Mouse (Mus musculus) hindbrain, postnatal 0 days (tissue): Measurements from ENCODE around the gene Pnkp. TPM values are rescaled to one million over a fixed set of nuclear protein-coding genes. Genes with fewer than 3 reads are reported as not detected.

Experiments
- ATAC-seq: fragments of 200-750 bp; cut with Nextera tagmentation; 2 replicates; pipeline ENCODE4 v1.8.0; 2017; ENCODE audit warnings: mild to moderate bottlenecking, moderate TSS enrichment, moderate library complexity
- DNase-seq: peaks from one replicate; pipeline ENCODE4 v3.0.0-alpha.2; 2015; ENCODE audit warnings: low spot score
- H3K27ac ChIP-seq: fragments of 300-500 bp; sonication (generic); 2 replicates; pipeline ENCODE4 v1.5.1; 2014; ENCODE audit warnings: mild to moderate bottlenecking
- H3K27me3 ChIP-seq: fragments of 300-500 bp; sonication (generic); 2 replicates; pipeline ENCODE4 v1.6.1; 2014; ENCODE audit warnings: low read length, mixed read lengths; ENCODE audit not compliant: insufficient read depth
- H3K36me3 ChIP-seq: fragments of 300-500 bp; sonication (generic); 2 replicates; pipeline ENCODE4 v1.6.1; 2014; ENCODE audit warnings: low read length, mixed read lengths; ENCODE audit not compliant: insufficient read depth
- H3K4me1 ChIP-seq: fragments of 300-500 bp; sonication (generic); 2 replicates; pipeline ENCODE4 v1.6.1; 2014; ENCODE audit warnings: antibody characterized with exemption, low read length, mixed read lengths; ENCODE audit not compliant: insufficient read depth
- H3K4me2 ChIP-seq: fragments of 300-500 bp; sonication (generic); 2 replicates; pipeline ENCODE4 v1.6.1; 2014; ENCODE audit warnings: low read depth, mild to moderate bottlenecking, low read length, moderate library complexity, mixed read lengths
- H3K4me3 ChIP-seq: fragments of 300-500 bp; sonication (generic); 2 replicates; pipeline ENCODE4 v1.5.1; 2014; ENCODE audit warnings: low read length
- H3K9ac ChIP-seq: fragments of 300-500 bp; sonication (generic); replicated peaks from 2 replicates; pipeline ENCODE4 v1.6.1; 2014; ENCODE audit warnings: mild to moderate bottlenecking, low read length, moderate library complexity, mixed read lengths
- H3K9me3 ChIP-seq: fragments of 300-500 bp; sonication (generic); 2 replicates; pipeline ENCODE4 v1.6.1; 2016; ENCODE audit warnings: low read length, mixed read lengths
- CTCF ChIP-seq: IDR thresholded peaks from 2 replicates; pipeline ENCODE4 v1.5.1; 2016; ENCODE audit warnings: antibody characterized with exemption, control low read depth, low read depth
- WGBS: fragments of 180-500 bp; shearing (Covaris S2); extraction: QIAGEN DNeasy Blood & Tissue Kit; methylation state at CpG from one replicate; pipeline ENCODE4 v1.1.7; 2014; 5-methylcytosine and 5-hydroxymethylcytosine counted together
- polyA plus RNA-seq: library from polyadenylated mRNA; unstranded; fragments of >200 nt; fragmentation: Nextera tagmentation; extraction: Ambion mirVana; gene quantifications from 2 replicates; pipeline ENCODE4 v1.2.1, GENCODE M21; 2015
- total RNA-seq: library from RNA; depleted of rRNA; stranded (reverse); fragments of >200 nt; gene quantifications from 2 replicates; pipeline ENCODE4 v1.2.3, GENCODE M21; 2014

Pnkp gene
- total and polyA plus RNA-seq, 2 experiments from 2014 or later, result 37.5 to 47.1 TPM

DNA sequence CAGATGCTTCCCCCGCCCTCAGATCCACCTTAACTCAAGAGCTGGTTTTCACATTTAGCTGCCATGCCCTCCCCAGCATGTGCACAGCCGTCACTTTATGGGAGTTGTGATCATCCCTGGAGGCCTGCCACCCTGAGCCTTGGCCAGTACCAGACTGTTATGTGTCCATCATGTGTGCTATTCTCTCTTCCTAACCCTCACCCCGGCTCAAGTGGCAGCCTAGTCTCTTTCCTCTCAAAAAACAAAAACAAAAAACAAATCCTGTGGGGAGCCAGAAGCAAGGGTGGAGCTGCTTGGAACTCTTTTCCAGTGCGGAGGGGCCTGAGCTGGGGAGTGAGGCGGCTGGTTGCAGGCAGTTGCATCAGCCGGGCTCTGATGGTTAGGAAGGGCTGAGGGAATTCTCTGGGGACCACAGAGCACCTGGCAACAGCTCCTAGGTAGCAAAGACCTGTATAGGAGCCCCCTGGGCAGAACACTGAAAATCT, 38.1 kb upstream of the Pnkp start:
- peak overlapping the region; percentile 37 for H3K9ac ChIP-seq
- 35% methylated on average over 6 of the region's 6 CpGs for WGBS
- H3K9me3 ChIP-seq, result no peaks in the 10 kb centered on the region
- H3K4me1 ChIP-seq, result peaks cover 23% of the 10 kb centered on the region
- H3K4me2 ChIP-seq, result peak overlapping the region; percentile 87
- DNase-seq, result peak; percentile 42
- ATAC-seq, result no peak
- H3K27me3 ChIP-seq, result no peaks in the 10 kb centered on the region
- H3K27ac ChIP-seq, result 0 out of 2 replicates have a peak overlapping the region, but pooled peaks have one; percentile 20
- no peak for TF ChIP-seq CTCF
- no peaks in the 10 kb centered on the region for H3K36me3 ChIP-seq
- peak overlapping the region; percentile 85; the same call in 1 of the 2 replicates for H3K4me3 ChIP-seq

DNA sequence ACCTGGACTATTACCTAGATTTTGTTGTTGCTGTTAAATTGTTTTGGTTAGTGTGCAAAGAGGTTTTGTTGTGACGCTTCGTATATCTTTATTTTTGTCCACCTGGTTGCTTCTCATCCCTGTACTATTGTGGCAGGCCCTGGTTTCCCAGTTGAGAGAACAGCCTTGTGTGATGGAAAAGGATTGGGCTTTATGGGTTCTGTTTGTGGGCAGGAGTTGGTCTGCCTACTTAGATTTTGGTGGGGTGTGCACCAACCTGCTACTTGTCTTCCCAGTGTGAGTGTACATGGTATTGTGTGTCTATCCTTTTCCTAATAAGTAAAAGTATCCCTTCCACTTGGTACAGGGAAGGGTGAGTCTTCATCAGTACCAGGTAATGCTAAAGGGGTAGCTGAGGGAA, 37.5 kb upstream of the Pnkp start:
- H3K36me3 ChIP-seq, result no peaks in the 10 kb centered on the region
- peaks cover 23% of the 10 kb centered on the region for H3K4me1 ChIP-seq
- WGBS, result 85% methylated on average over 2 of the region's 2 CpGs
- no peak overlapping the region for H3K4me3 ChIP-seq
- no peaks in the 10 kb centered on the region for H3K27me3 ChIP-seq
- DNase-seq, result no peak
- H3K27ac ChIP-seq, result 0 out of 2 replicates have a peak overlapping the region, but pooled peaks have one; percentile 20
- peak overlapping the region; percentile 87 for H3K4me2 ChIP-seq
- peak overlapping the region; percentile 37 for H3K9ac ChIP-seq
- no peak for TF ChIP-seq CTCF
- ATAC-seq, result no peak
- no peaks in the 10 kb centered on the region for H3K9me3 ChIP-seq

GRCm38 (mm10) chr7:44819863-44820262, 37.1 kb upstream of the Pnkp start:
- Histone ChIP-seq H3K4me1 (peaks cover 23% of the 10 kb centered on the region), H3K4me2 (no peak overlapping the region), H3K27ac (no peak overlapping the region), H3K27me3 (no peaks in the 10 kb centered on the region), H3K9me3 (no peaks in the 10 kb centered on the region), H3K36me3 (no peaks in the 10 kb centered on the region), H3K9ac (no peak overlapping the region), H3K4me3 (no peak overlapping the region)
- 70% methylated on average over 5 of the region's 5 CpGs for WGBS
- ATAC-seq (no peak), DNase-seq (no peak)
- TF ChIP-seq CTCF, result no peak

DNA sequence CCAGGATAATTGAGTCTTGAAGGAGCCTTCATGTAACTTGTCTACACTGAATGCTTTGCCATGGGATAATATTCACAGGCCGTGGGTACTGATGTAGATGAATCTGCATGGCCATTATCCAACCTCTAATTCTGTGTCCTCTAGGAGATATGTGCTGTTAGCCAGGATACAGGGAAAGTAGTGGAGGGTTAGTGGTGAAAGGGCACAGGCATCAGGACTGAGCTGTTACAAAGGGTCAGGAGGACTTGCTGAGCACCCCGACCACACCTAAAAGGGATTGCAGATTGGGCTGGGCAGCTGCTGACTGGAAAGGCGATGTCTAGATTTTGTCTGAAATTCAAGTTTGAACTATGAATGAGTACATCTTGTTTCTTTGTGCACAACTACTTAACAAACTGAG, 36.4 kb upstream of the Pnkp start:
- no peaks in the 10 kb centered on the region for H3K36me3 ChIP-seq
- H3K9me3 ChIP-seq, result no peaks in the 10 kb centered on the region
- peaks cover 21% of the 10 kb centered on the region for H3K4me1 ChIP-seq
- no peak overlapping the region for H3K27ac ChIP-seq
- no peak for TF ChIP-seq CTCF
- no peak overlapping the region for H3K4me3 ChIP-seq
- H3K4me2 ChIP-seq, result no peak overlapping the region
- ATAC-seq, result no peak
- no peak for DNase-seq
- WGBS, result 80% methylated on average over 3 of the region's 3 CpGs
- H3K9ac ChIP-seq, result no peak overlapping the region
- H3K27me3 ChIP-seq, result no peaks in the 10 kb centered on the region

DNA sequence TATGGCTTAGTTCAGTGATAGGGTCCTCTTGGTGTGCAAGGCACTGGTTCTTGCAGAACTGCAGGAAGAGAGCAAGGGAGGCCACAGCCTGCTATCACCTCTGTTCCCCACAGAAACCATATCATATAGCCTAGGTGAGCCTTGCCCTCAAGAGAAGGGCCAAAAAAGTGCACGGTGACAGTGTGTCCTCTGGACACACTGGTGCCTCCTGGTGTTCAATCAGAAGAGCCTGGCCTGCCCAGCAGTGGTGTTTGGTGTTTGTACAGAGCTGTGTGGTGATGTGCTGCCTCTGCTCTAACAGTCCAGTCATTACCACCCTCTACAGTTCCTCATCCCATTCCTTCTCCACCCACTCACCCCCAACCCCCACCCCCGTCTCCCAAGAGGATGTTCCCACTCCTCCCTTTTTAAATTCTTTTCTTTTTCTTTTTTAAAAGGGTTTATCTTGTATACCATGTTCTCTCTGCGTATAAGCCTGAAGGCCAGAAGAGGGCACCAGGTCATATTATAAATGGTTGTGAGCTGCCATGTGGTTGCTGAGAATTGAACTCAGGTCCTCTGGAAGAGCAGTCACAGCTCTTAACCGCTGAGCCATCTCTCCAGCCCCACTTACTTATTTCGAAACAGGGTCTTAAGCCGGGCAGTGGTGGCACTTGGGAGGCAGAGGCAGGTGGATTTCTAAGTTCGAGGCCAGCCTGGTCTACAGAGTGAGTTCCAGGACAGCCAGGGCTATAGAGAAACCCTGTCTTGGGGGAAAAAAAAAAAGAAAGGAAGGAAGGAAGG, 35.1 kb upstream of the Pnkp start:
- peak; percentile 7; the same call in 1 of the 2 replicates for TF ChIP-seq CTCF
- H3K27ac ChIP-seq, result no peak overlapping the region
- no peaks in the 10 kb centered on the region for H3K36me3 ChIP-seq
- H3K4me3 ChIP-seq, result no peak overlapping the region
- no peaks in the 10 kb centered on the region for H3K27me3 ChIP-seq
- no peak overlapping the region for H3K9ac ChIP-seq
- DNase-seq (no peak), ATAC-seq (no peak)
- H3K4me1 ChIP-seq, result peaks cover 21% of the 10 kb centered on the region
- H3K9me3 ChIP-seq, result no peaks in the 10 kb centered on the region
- H3K4me2 ChIP-seq, result no peak overlapping the region
- 89% methylated on average over 7 of the region's 7 CpGs for WGBS

DNA sequence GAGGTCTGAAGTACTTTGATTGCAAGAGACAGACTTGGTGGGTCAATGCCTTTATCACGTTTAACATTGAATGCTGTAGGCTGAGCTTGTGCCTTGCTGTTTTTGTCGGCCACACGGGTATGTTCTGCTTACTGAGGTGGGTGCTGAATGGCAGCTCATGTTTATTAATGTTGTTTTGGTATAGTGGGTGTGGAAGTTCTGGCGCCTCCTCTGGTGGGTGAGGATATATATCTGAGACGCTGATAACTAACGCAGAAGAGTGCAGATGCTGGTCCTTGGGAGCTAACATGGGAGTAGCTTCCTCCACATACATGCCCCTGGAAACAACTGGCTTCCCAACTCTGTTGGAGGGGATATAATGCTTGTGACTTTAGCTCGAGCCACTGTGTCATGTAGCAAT, 33.5 kb upstream of the Pnkp start:
- no peak overlapping the region for H3K4me3 ChIP-seq
- ATAC-seq (no peak), DNase-seq (no peak)
- no peak overlapping the region for H3K27ac ChIP-seq
- H3K36me3 ChIP-seq, result no peaks in the 10 kb centered on the region; the same call in 1 of the 2 replicates
- no peaks in the 10 kb centered on the region for H3K9me3 ChIP-seq
- peaks cover 8% of the 10 kb centered on the region for H3K4me1 ChIP-seq
- TF ChIP-seq CTCF, result peak; percentile 53
- 36% methylated on average over 7 of the region's 7 CpGs for whole genome bisulfite sequencing
- no peak overlapping the region for H3K9ac ChIP-seq
- no peak overlapping the region for H3K4me2 ChIP-seq
- no peaks in the 10 kb centered on the region for H3K27me3 ChIP-seq

DNA sequence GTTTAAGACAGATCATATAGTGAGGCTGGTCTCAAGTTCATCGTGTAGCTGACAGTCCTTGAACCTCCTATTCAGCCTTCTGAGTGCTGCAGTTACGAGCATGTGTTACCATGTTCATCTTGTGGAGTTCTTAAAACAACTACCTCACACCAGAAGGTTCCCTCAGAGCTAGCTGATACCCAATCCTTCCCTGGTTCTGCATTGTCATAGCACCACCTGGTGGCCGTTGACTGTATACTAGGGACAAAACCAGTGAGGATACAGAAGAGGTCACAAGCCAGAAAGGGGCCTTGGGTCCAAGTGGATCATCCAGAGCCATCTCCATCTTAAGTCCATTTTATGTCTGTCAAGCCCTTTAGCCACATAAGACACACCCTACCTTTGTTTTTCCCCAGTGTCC, 32.1 kb upstream of the Pnkp start:
- peak; percentile 70; the same call in 1 of the 2 replicates for ATAC-seq
- Histone ChIP-seq H3K27me3 (no peaks in the 10 kb centered on the region), H3K9me3 (no peaks in the 10 kb centered on the region), H3K27ac (no peak overlapping the region), H3K4me3 (no peak overlapping the region), H3K4me1 (no peaks in the 10 kb centered on the region; the same call in 1 of the 2 replicates), H3K4me2 (no peak overlapping the region), H3K9ac (no peak overlapping the region), H3K36me3 (peaks cover 13% of the 10 kb centered on the region)
- WGBS, result 20% methylated on average over 3 of the region's 3 CpGs
- peak; percentile 90 for DNase-seq
- TF ChIP-seq CTCF, result peak; percentile 95
